Mouse (Mus musculus) kidney, embryonic 16.5 days (tissue): ENCODE results near the gene Rapgef4. TPM values are rescaled to one million over a fixed set of nuclear protein-coding genes. Genes with fewer than 3 reads are reported as not detected.

Source experiments
- ATAC-seq: fragments of 200-750 bp; cut with Nextera tagmentation; 2 replicates; pipeline ENCODE4 v1.8.0; 2017; ENCODE audit warnings: moderate TSS enrichment; ENCODE audit not compliant: low FRiP score, low TSS enrichment
- H3K27ac ChIP-seq: fragments of 300-500 bp; sonication (generic); 2 replicates; pipeline ENCODE4 v1.5.1; 2014; ENCODE audit warnings: low read length
- H3K27me3 ChIP-seq: fragments of 300-500 bp; sonication (generic); 2 replicates; pipeline ENCODE4 v1.6.1; 2014; ENCODE audit warnings: low read length, control low read depth, mixed read lengths; ENCODE audit not compliant: insufficient read depth
- H3K36me3 ChIP-seq: fragments of 300-500 bp; sonication (generic); 2 replicates; pipeline ENCODE4 v1.6.1; 2014; ENCODE audit warnings: low read length, control low read depth, mixed read lengths; ENCODE audit not compliant: insufficient read depth
- H3K4me1 ChIP-seq: fragments of 300-500 bp; sonication (generic); 2 replicates; pipeline ENCODE4 v1.6.1; 2014; ENCODE audit warnings: low read length, control low read depth, mixed read lengths; ENCODE audit not compliant: insufficient read depth
- H3K4me2 ChIP-seq: fragments of 300-500 bp; sonication (generic); replicated peaks from 2 replicates; pipeline ENCODE4 v1.6.1; 2014; ENCODE audit warnings: low read depth, low read length
- H3K4me3 ChIP-seq: fragments of 300-500 bp; sonication (generic); 2 replicates; pipeline ENCODE4 v1.5.1; 2014; ENCODE audit warnings: mild to moderate bottlenecking, low read length
- H3K9ac ChIP-seq: fragments of 300-500 bp; sonication (generic); replicated peaks from 2 replicates; pipeline ENCODE4 v1.6.1; 2014; ENCODE audit warnings: low read length
- H3K9me3 ChIP-seq: fragments of 300-500 bp; sonication (generic); 2 replicates; pipeline ENCODE4 v1.6.1; 2016; ENCODE audit warnings: low read length, control low read depth
- WGBS: fragments of 180-500 bp; shearing (Covaris S2); extraction: QIAGEN DNeasy Blood & Tissue Kit; methylation state at CpG from one replicate; pipeline ENCODE4 v1.1.7; 2014; 5-methylcytosine and 5-hydroxymethylcytosine counted together
- polyA plus RNA-seq: library from polyadenylated mRNA; unstranded; fragments of >200 nt; fragmentation: Nextera tagmentation; extraction: Ambion mirVana; gene quantifications from 2 replicates; pipeline ENCODE4 v1.2.1, GENCODE M21; 2015

The Rapgef4 gene
- polyA plus RNA-seq, 1 experiment from 2014 or later = 6.9 TPM

DNA sequence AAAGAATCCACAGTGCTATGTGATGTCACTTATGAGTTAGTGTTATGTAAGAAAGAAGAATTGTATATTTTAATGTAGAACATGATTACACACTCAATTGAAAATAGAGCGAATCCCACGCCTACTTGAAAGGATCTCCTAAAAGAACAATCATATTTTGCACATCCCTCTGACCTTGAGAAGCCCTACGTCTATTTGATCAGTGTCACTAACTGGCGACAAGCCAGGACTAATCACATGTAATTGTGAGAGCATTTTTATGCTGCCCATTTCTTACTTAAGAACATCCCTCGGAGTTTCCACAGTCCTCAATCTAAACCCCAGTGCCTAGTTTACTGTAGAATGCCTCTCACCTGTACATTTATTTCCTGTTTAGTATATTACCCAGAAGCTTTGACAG lies 177.0 kb downstream of the Rapgef4 start:
- no peak overlapping the region for H3K4me3 ChIP-seq
- H3K4me1 ChIP-seq = peaks cover 8% of the 10 kb centered on the region; the same call in 1 of the 2 replicates
- 84% methylated on average over 5 of the region's 5 CpGs for WGBS
- no peak overlapping the region for H3K27ac ChIP-seq
- no peak overlapping the region for H3K4me2 ChIP-seq
- H3K27me3 ChIP-seq = no peaks in the 10 kb centered on the region
- ATAC-seq = no peak
- H3K36me3 ChIP-seq = no peaks in the 10 kb centered on the region
- no peak overlapping the region for H3K9ac ChIP-seq
- no peaks in the 10 kb centered on the region for H3K9me3 ChIP-seq

DNA sequence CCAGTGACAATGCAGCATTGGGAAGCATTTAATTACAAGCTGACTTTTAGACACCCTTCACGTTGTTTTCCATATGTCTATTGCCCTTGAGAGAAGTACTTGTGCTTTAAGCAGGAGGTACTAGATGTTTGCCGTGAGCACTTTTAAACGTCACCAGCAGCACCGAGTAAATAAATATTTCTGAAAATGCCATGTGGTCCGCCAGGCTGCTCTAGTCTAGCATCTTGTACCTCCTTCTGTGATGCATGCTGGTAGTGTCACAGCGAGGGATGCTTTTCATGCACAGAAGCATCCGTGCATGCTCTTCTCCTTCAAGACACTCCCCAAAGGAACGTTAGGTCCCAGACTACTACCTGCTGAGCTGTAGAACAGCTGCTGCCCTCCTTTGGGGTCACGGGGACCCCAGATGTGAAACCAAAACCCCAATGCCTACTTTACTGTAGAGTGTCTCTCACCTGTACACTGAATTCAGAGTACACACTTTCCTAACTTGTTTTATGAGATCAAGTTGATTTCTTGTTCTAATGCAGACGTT lies 177.7 kb downstream of the Rapgef4 start:
- ATAC-seq = no peak
- Histone ChIP-seq H3K4me1 (peaks cover 8% of the 10 kb centered on the region; the same call in 1 of the 2 replicates), H3K36me3 (no peaks in the 10 kb centered on the region), H3K9me3 (no peaks in the 10 kb centered on the region), H3K4me3 (no peak overlapping the region), H3K27ac (no peak overlapping the region), H3K4me2 (no peak overlapping the region), H3K27me3 (no peaks in the 10 kb centered on the region), H3K9ac (no peak overlapping the region)
- WGBS = 85% methylated on average over 10 of the region's 10 CpGs

DNA sequence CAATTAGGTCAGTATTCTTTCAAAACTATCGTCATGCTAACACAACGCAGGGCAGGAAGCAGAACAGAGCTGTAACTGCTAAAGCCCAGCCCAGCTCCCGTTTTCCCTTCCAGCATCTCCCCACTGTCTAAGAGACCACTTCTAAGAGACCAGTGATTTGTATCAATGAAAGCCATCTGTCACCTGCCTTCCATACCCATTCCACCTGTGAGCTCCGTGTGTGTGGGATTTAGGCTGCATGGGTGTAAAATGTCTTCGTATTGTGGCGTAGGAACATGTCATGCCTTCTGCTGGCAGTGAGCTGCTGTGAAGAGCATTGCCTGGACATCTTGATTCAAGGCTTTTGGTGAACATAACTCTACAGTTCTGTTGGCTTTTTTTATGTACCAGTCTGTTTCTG lies 178.2 kb downstream of the Rapgef4 start:
- Histone ChIP-seq H3K4me3 (no peak overlapping the region), H3K27ac (no peak overlapping the region), H3K4me2 (no peak overlapping the region), H3K9me3 (no peaks in the 10 kb centered on the region), H3K27me3 (no peaks in the 10 kb centered on the region), H3K36me3 (no peaks in the 10 kb centered on the region), H3K4me1 (peaks cover 8% of the 10 kb centered on the region; the same call in 1 of the 2 replicates), H3K9ac (no peak overlapping the region)
- ATAC-seq = no peak
- WGBS = 76% methylated on average over 6 of the region's 6 CpGs

DNA sequence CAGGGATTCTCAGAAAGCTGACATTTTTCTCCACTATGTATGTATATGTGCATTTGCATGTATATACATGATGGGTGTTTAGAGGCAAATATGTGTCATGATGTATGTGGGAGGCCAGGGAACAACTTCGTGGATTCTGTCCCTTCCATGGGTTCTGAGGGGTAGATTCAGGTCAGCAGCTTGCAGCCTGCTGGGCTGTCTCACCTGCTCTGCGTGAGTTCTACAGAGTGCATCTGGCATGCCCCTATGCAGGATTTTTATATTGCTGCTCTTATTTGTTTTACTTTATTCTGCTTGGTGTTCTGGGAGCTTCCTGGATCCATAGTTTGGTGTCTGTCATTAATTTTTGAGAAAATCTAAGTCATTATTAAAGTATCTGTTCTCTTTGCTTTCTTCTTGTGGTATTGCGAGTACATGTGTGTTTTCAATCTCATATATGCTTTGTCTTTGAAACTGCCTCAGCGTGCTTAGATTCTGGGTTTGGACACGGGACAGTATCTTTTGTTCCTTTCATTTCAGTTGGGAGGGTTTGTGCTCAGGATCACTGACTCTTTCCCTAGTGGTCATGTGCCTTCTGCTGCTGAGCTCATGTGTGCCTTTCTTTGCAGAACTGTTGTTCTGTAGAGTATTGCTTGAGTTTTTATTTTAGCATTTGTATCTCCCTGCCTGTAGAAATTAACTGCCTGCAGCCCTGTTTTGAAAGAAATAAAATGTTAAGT lies 184.3 kb downstream of the Rapgef4 start:
- 82% methylated on average over 5 of the region's 5 CpGs for WGBS
- H3K4me2 ChIP-seq = no peak overlapping the region
- H3K4me3 ChIP-seq = no peak overlapping the region
- H3K36me3 ChIP-seq = no peaks in the 10 kb centered on the region
- peaks cover 22% of the 10 kb centered on the region for H3K4me1 ChIP-seq
- no peak for ATAC-seq
- no peaks in the 10 kb centered on the region for H3K9me3 ChIP-seq
- no peaks in the 10 kb centered on the region for H3K27me3 ChIP-seq
- H3K27ac ChIP-seq = no peak overlapping the region
- no peak overlapping the region for H3K9ac ChIP-seq

DNA sequence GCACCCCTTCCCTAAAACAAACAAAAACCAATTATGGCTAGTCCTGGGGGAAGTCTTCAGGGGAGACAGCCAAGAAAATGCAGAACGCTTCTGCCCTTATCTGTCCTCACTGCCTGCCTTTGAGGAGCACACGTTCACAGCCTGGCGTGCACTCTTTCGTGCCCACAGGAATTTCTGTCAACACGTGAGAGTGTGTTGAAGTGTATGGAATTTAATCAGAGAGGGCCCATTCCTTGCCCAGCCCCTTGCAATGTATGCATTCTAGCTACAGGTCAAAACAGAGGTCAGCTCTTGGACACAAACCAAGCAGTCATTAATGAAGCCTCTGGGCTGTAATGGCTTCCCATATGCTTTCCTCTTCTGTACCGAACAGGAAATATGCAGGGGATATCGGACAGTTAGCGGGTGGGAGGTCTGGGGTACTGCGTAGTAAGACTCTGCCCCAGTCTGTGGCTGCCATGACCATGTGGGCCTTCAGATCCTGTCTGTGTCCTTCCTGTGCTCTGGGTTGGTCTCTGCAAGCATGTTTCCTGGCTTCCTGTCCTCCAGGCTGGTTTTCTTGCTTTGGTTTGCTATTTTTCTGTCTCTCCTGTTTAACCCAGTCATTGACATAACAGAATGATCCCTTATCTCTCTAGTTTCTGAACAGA lies 188.5 kb downstream of the Rapgef4 start:
- peak overlapping the region; percentile 38; the same call in 1 of the 2 replicates for H3K27ac ChIP-seq
- H3K36me3 ChIP-seq = no peaks in the 10 kb centered on the region
- H3K9me3 ChIP-seq = no peaks in the 10 kb centered on the region
- H3K27me3 ChIP-seq = no peaks in the 10 kb centered on the region
- no peak overlapping the region for H3K4me3 ChIP-seq
- peaks cover 22% of the 10 kb centered on the region for H3K4me1 ChIP-seq
- 55% methylated on average over 9 of the region's 9 CpGs for WGBS
- peak; percentile 61; the same call in 1 of the 2 replicates for ATAC-seq
- no peak overlapping the region for H3K9ac ChIP-seq
- H3K4me2 ChIP-seq = no peak overlapping the region

DNA sequence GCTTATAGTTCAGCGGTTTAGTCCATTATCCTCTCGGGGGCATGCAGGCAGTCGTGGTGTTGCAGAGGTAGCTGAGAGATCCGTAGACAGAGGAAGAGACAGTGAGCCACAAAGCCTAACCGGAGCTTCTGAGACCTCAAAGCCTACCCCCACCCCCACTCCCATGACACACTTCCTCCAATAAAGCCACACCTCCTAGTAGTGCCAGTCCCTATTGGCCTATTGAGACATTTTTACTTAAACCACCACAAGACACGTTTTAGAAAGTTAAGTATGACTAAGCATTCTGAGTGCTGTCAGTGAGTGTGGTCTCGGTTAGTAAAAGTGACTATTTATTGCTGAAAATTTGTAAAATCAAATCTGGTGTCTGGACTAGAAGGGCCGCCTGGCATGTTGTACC lies 189.5 kb downstream of the Rapgef4 start:
- Histone ChIP-seq H3K36me3 (no peaks in the 10 kb centered on the region), H3K9ac (no peak overlapping the region), H3K27me3 (no peaks in the 10 kb centered on the region), H3K9me3 (no peaks in the 10 kb centered on the region), H3K4me1 (peaks cover 23% of the 10 kb centered on the region), H3K4me2 (no peak overlapping the region), H3K4me3 (no peak overlapping the region), H3K27ac (no peak overlapping the region)
- 58% methylated on average over 8 of the region's 8 CpGs for whole genome bisulfite sequencing
- no peak for ATAC-seq

DNA sequence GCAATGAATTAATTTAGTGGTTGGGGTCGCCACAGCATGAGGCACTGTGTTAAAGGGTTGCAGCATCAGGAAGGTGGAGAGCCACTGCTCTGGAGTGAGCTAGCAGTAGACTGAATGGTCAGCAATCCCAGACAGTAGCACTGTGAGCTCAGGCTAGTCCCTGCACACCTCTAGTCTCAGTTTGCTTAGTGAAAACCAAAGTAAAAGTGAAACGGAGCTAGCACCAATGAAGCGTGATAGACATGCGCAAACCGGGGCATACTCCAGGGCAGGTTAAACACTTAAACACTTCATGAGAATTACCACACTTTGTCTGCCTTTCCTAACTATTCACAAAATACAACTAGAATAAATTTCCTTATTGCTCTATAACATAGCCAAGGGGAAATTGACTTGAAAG lies 190.2 kb downstream of the Rapgef4 start:
- Histone ChIP-seq H3K9ac (no peak overlapping the region), H3K27me3 (no peaks in the 10 kb centered on the region), H3K9me3 (no peaks in the 10 kb centered on the region), H3K4me3 (no peak overlapping the region), H3K27ac (no peak overlapping the region), H3K4me2 (no peak overlapping the region), H3K36me3 (no peaks in the 10 kb centered on the region), H3K4me1 (peaks cover 30% of the 10 kb centered on the region)
- WGBS = 86% methylated on average over 5 of the region's 5 CpGs
- ATAC-seq = no peak

DNA sequence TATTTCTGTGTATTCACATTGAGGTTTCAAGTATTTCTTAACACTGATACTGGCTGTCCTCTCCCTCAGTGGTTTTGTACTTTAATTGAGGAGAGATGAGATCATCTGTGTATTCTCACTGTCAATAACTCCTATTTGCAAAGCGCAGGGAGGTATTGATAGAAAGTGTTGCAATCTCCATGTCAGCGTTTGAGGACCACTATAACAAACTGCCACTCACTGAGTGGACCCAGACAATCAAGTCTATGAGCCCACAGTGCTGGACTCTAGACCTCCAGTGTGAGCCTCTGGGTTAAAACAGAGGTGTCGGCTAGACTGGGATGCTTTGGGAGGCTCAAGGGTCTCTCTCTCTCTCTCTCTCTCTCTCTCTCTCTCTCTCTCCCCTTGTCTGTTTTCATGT lies 192.0 kb downstream of the Rapgef4 start:
- no peak overlapping the region for H3K9ac ChIP-seq
- WGBS = 67% methylated on average over 3 of the region's 3 CpGs
- no peaks in the 10 kb centered on the region for H3K9me3 ChIP-seq
- no peaks in the 10 kb centered on the region for H3K36me3 ChIP-seq
- peaks cover 26% of the 10 kb centered on the region; the same call in 1 of the 2 replicates for H3K4me1 ChIP-seq
- H3K4me2 ChIP-seq = no peak overlapping the region
- H3K27me3 ChIP-seq = no peaks in the 10 kb centered on the region
- ATAC-seq = no peak
- H3K4me3 ChIP-seq = no peak overlapping the region
- no peak overlapping the region for H3K27ac ChIP-seq

DNA sequence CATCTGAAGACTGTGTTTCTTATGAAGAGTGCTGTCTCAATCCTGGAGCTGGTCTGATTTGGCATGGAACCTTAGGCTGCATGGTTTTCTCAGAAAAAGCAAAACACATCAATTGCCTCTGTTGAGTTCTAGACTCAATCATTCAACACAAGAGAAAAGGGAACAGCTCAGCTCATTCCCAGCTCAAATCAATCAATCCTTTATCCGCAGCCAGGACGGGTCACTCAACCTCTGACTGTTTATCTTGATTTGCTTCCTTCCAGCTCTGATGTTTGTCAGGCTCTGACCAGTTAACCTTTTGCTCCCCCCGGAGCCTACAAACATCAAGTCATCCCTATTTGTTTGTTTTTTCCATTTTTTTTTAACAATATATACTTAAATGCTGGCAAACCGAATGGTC lies 192.8 kb downstream of the Rapgef4 start:
- Histone ChIP-seq H3K9ac (no peak overlapping the region), H3K36me3 (no peaks in the 10 kb centered on the region), H3K4me3 (no peak overlapping the region), H3K27me3 (no peaks in the 10 kb centered on the region), H3K4me2 (no peak overlapping the region), H3K4me1 (peaks cover 23% of the 10 kb centered on the region; the same call in 1 of the 2 replicates), H3K27ac (no peak overlapping the region), H3K9me3 (no peaks in the 10 kb centered on the region)
- 45% methylated on average over 4 of the region's 4 CpGs for WGBS
- no peak for ATAC-seq

DNA sequence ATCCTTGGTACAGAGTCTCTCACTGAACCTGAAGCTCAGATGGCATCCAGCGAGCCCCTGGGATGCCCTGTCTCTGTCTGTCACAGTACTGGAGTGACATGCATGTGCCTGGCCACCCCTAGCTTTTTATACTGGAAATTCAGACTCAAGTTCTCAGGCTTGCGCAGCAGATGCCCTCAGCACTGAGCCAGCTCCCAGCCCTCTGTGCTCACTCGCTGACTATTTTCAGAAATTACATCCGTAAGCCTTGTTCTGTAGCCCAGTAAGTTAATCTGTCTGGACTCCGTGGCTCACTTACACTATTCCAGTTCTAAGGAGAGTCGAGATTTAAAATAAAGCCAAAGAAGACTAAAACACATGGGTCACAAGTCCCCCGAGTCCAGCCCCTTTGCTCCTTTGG lies 194.5 kb downstream of the Rapgef4 start:
- no peaks in the 10 kb centered on the region for H3K27me3 ChIP-seq
- H3K4me1 ChIP-seq = peaks cover 10% of the 10 kb centered on the region; the same call in 1 of the 2 replicates
- no peak overlapping the region for H3K9ac ChIP-seq
- no peak overlapping the region for H3K27ac ChIP-seq
- H3K36me3 ChIP-seq = no peaks in the 10 kb centered on the region
- no peak for ATAC-seq
- 58% methylated on average over 7 of the region's 7 CpGs for WGBS
- H3K9me3 ChIP-seq = no peaks in the 10 kb centered on the region
- no peak overlapping the region for H3K4me2 ChIP-seq
- H3K4me3 ChIP-seq = no peak overlapping the region
